Mouse (Mus musculus): Measurements from ENCODE around the gene Nckap5.

- no peak for TF ChIP-seq CTCF (IDR thresholded peaks at IDR 0.05; ENCODE audit: low read depth, low read length)
- no peak for TF ChIP-seq EP300 (IDR thresholded peaks at IDR 0.05; ENCODE audit: insufficient read depth, low read depth, low read length)
- no peak for TF ChIP-seq POLR2A (IDR thresholded peaks at IDR 0.05; ENCODE audit: insufficient read depth, low read length)
These were observed 237.4 kb downstream of the Nckap5 start for GRCm38 (mm10) chr1:126593044-126593805.

Measured in ES-Bruce4 (cell line).